Mouse (Mus musculus): Measurements from ENCODE around the gene Gm28048. TPM values are rescaled to one million over a fixed set of nuclear protein-coding genes. Genes with fewer than 3 reads are reported as not detected.
A peak's percentile ranks its signal among the peaks of the same experiment; 100 is the strongest.

Gm28048 gene
- polyA plus RNA-seq, 1 experiment from 2014 or later = 4.3 TPM

GRCm38 (mm10) chr11:22964401-22964800 is 17.5 kb downstream of the Gm28048 start:
- Histone ChIP-seq H3K9me3 (peaks cover 16% of the 10 kb centered on the region), H3K27me3 (replicated peaks; ENCODE audit: low read depth, poor library complexity, severe bottlenecking) (no peaks in the 10 kb centered on the region), H3K36me3 (replicated peaks) (peaks cover 24% of the 10 kb centered on the region), H3K4me3 (no peak overlapping the region), H3K27ac (replicated peaks) (no peak overlapping the region), H3K4me1 (0 out of 2 replicates have a peak, but pooled peaks cover 4% of the 10 kb centered on the region)
- 83% methylated on average over 4 of the region's 4 CpGs for WGBS
- DNase-seq (ENCODE audit: low spot score) = no peak

DNA sequence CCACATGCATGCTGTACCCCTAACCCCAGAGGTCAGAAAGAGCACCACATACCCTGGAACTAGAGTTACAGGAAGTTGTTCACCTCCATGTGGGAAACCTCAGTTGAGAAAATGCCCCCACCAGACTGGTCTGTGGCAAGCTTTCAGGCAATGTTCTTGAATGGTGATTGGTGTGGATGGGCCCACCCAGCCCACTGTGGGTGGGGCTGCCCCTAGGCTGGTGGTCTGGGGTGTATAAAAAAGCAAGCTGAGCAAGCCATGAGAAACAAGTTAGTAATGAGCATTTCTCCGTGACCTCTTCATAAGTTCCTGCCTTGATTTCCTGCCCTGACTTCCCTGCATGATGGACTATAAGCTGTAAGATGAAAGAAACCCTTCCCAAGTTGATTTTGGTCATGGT is 19.8 kb downstream of the Gm28048 start:
- Histone ChIP-seq H3K4me1 (0 out of 2 replicates have a peak, but pooled peaks cover 4% of the 10 kb centered on the region), H3K9me3 (peaks cover 6% of the 10 kb centered on the region), H3K27ac (replicated peaks) (no peak overlapping the region), H3K27me3 (replicated peaks; ENCODE audit: low read depth, poor library complexity, severe bottlenecking) (no peaks in the 10 kb centered on the region), H3K36me3 (replicated peaks) (peaks cover 9% of the 10 kb centered on the region), H3K4me3 (no peak overlapping the region)
- 89% methylated on average over 1 of the region's 1 CpGs for whole genome bisulfite sequencing
- DNase-seq (ENCODE audit: low spot score) = no peak

DNA sequence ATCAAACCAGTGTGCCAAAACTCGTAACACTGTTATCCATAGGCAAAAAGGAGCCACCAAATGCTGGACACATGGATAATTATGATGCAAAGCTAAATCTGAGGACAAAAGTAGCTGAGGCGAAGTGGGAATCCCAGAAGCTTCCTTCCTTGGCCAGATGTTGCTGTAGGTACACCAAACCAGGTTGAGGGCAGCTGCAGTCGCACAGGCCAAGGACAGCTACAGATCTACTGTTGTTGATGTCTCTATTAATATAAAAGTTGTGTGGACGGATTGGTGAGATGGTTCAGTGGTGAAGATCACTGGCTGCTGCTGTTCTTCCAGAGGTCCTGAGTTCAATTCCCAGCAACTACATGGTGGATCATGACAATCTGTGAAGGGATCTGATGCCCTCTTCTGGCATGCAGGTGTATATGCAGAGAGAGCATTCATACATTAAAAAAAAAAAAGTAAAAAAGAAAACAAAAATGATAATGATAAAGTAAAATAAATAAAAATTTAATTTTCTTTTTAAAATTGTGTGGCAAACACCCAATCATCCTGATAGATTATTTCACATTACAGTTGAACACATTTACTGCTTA is 24.0 kb downstream of the Gm28048 start:
- H3K27ac ChIP-seq (replicated peaks) = no peak overlapping the region
- H3K4me3 ChIP-seq = no peak overlapping the region
- WGBS = 92% methylated on average over 4 of the region's 4 CpGs
- H3K9me3 ChIP-seq = no peaks in the 10 kb centered on the region
- H3K27me3 ChIP-seq (replicated peaks; ENCODE audit: low read depth, poor library complexity, severe bottlenecking) = no peaks in the 10 kb centered on the region
- peaks cover 17% of the 10 kb centered on the region for H3K36me3 ChIP-seq (replicated peaks)
- H3K4me1 ChIP-seq = no peaks in the 10 kb centered on the region
- no peak for DNase-seq (ENCODE audit: low spot score)

GRCm38 (mm10) chr11:22956830-22957229 is 25.1 kb downstream of the Gm28048 start:
- Histone ChIP-seq H3K9me3 (no peaks in the 10 kb centered on the region), H3K4me1 (no peaks in the 10 kb centered on the region), H3K27me3 (replicated peaks; ENCODE audit: low read depth, poor library complexity, severe bottlenecking) (no peaks in the 10 kb centered on the region), H3K4me3 (no peak overlapping the region), H3K36me3 (replicated peaks) (peaks cover 18% of the 10 kb centered on the region), H3K27ac (replicated peaks) (no peak overlapping the region)
- DNase-seq (ENCODE audit: low spot score) = peak; percentile 46
- 67% methylated on average over 4 of the region's 4 CpGs for WGBS

DNA sequence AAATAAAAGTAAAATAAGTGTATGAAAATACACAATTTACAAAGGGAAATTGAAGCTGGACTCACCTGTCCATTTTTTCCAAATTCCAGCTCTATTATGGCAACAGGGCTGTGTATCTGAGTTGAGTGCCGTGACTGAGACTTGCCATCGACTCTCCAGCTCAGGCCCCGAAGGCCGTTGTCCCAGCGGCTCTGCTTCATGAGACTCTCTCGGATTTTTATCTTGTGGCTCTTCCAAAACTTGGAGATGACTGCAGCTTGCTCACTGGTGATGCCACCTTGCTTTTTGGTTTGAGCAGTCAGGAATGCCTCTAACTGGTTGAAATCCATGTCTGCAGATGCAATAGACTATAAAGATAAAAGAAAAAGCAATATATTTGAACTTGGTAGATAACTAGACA is 25.5 kb downstream of the Gm28048 start:
- H3K27me3 ChIP-seq (replicated peaks; ENCODE audit: low read depth, poor library complexity, severe bottlenecking) = no peaks in the 10 kb centered on the region
- H3K9me3 ChIP-seq = no peaks in the 10 kb centered on the region
- no peak for DNase-seq (ENCODE audit: low spot score)
- 93% methylated on average over 6 of the region's 6 CpGs for WGBS
- H3K4me1 ChIP-seq = no peaks in the 10 kb centered on the region
- H3K27ac ChIP-seq (replicated peaks) = no peak overlapping the region
- no peak overlapping the region for H3K4me3 ChIP-seq
- peaks cover 20% of the 10 kb centered on the region for H3K36me3 ChIP-seq (replicated peaks)

- Histone ChIP-seq H3K9me3 (no peaks in the 10 kb centered on the region), H3K4me3 (no peak overlapping the region), H3K27ac (replicated peaks) (no peak overlapping the region), H3K4me1 (no peaks in the 10 kb centered on the region), H3K27me3 (replicated peaks; ENCODE audit: low read depth, poor library complexity, severe bottlenecking) (no peaks in the 10 kb centered on the region), H3K36me3 (replicated peaks) (peaks cover 26% of the 10 kb centered on the region)
- 90% methylated on average over 7 of the region's 7 CpGs for WGBS
- DNase-seq (ENCODE audit: low spot score) = no peak
These were observed 29.2 kb downstream of the Gm28048 start for GRCm38 (mm10) chr11:22952668-22953067.

DNA sequence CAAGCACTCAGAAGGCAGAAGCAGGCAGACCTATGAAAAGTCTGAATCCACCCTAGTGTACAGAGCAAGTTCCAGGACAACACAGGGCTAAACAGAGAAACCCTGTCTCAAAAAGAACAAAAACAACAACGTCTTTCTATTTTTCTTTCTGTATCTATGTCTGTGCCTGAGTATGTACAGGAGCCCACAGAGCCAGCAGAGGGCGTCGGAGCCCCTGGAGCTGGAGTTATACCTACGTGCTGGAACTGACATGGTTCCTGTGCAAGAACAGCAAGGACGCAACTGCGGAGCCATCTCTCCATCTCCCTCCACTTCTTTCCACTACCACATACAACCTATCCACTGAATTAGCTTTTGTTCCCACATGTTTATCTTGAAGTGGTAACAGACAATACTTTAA is 31.8 kb downstream of the Gm28048 start:
- H3K36me3 ChIP-seq (replicated peaks) = peaks cover 17% of the 10 kb centered on the region
- 85% methylated on average over 6 of the region's 6 CpGs for WGBS
- no peak overlapping the region for H3K4me3 ChIP-seq

DNA sequence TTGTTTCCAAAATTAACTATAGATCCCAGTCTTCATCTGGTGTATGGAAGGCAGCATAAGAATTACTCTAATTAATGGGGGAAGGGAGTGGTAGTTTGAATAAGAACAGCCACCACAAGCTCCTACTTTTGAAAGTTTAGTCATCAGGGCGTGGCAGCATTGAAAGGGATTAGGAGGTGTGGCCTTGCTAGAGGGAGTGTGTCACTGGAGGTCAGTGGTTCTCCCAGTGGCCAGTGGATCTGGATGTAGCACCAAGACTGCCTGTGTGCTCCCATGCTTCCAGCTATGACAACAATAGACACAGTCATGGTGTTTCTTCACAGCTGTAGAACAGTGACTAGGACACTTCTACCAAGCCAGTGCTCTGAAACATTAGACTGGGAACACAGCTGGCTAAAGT is 32.8 kb downstream of the Gm28048 start:
- no peak overlapping the region for H3K27ac ChIP-seq (replicated peaks)
- no peaks in the 10 kb centered on the region for H3K27me3 ChIP-seq (replicated peaks; ENCODE audit: low read depth, poor library complexity, severe bottlenecking)
- H3K4me1 ChIP-seq = no peaks in the 10 kb centered on the region
- no peaks in the 10 kb centered on the region for H3K9me3 ChIP-seq
- no peak for DNase-seq (ENCODE audit: low spot score)
- 88% methylated on average over 1 of the region's 1 CpGs for WGBS
- peaks cover 13% of the 10 kb centered on the region for H3K36me3 ChIP-seq (replicated peaks)
- no peak overlapping the region for H3K4me3 ChIP-seq

More for the DNA sequence above, 31.8 kb downstream of the Gm28048 start:
- DNase-seq (ENCODE audit: low spot score) = no peak
- H3K27ac ChIP-seq (replicated peaks) = no peak overlapping the region
- no peaks in the 10 kb centered on the region for H3K27me3 ChIP-seq (replicated peaks; ENCODE audit: low read depth, poor library complexity, severe bottlenecking)
- no peaks in the 10 kb centered on the region for H3K4me1 ChIP-seq
- H3K9me3 ChIP-seq = no peaks in the 10 kb centered on the region

- H3K36me3 ChIP-seq (replicated peaks) = no peaks in the 10 kb centered on the region
- no peak overlapping the region for H3K4me3 ChIP-seq
- WGBS = 77% methylated on average over 2 of the region's 2 CpGs
- no peak for DNase-seq (ENCODE audit: low spot score)
- H3K4me1 ChIP-seq = no peaks in the 10 kb centered on the region
- no peak overlapping the region for H3K27ac ChIP-seq (replicated peaks)
- no peaks in the 10 kb centered on the region for H3K27me3 ChIP-seq (replicated peaks; ENCODE audit: low read depth, poor library complexity, severe bottlenecking)
- no peaks in the 10 kb centered on the region for H3K9me3 ChIP-seq
These were observed 42.9 kb downstream of the Gm28048 start for GRCm38 (mm10) chr11:22938983-22939382.

GRCm38 (mm10) chr11:22937716-22938316 is 44.1 kb downstream of the Gm28048 start:
- Histone ChIP-seq H3K4me1 (no peaks in the 10 kb centered on the region), H3K36me3 (replicated peaks) (no peaks in the 10 kb centered on the region), H3K27ac (replicated peaks) (no peak overlapping the region), H3K4me3 (no peak overlapping the region), H3K27me3 (replicated peaks; ENCODE audit: low read depth, poor library complexity, severe bottlenecking) (no peaks in the 10 kb centered on the region), H3K9me3 (no peaks in the 10 kb centered on the region)
- DNase-seq (ENCODE audit: low spot score) = no peak
- 94% methylated on average over 4 of the region's 4 CpGs for WGBS

- Histone ChIP-seq H3K9me3 (no peaks in the 10 kb centered on the region), H3K36me3 (replicated peaks) (no peaks in the 10 kb centered on the region), H3K27ac (replicated peaks) (no peak overlapping the region), H3K4me1 (no peaks in the 10 kb centered on the region), H3K4me3 (no peak overlapping the region), H3K27me3 (replicated peaks; ENCODE audit: low read depth, poor library complexity, severe bottlenecking) (no peaks in the 10 kb centered on the region)
- no peak for DNase-seq (ENCODE audit: low spot score)
- WGBS = 69% methylated on average over 5 of the region's 5 CpGs
These were observed 45.3 kb downstream of the Gm28048 start for GRCm38 (mm10) chr11:22936446-22937125.

GRCm38 (mm10) chr11:22932167-22932566 is 49.7 kb downstream of the Gm28048 start:
- Histone ChIP-seq H3K4me3 (no peak overlapping the region), H3K4me1 (no peaks in the 10 kb centered on the region), H3K27ac (replicated peaks) (no peak overlapping the region), H3K36me3 (replicated peaks) (no peaks in the 10 kb centered on the region; the same call in 1 of the 2 replicates), H3K27me3 (replicated peaks; ENCODE audit: low read depth, poor library complexity, severe bottlenecking) (no peaks in the 10 kb centered on the region), H3K9me3 (no peaks in the 10 kb centered on the region)
- DNase-seq (ENCODE audit: low spot score) = no peak

DNA sequence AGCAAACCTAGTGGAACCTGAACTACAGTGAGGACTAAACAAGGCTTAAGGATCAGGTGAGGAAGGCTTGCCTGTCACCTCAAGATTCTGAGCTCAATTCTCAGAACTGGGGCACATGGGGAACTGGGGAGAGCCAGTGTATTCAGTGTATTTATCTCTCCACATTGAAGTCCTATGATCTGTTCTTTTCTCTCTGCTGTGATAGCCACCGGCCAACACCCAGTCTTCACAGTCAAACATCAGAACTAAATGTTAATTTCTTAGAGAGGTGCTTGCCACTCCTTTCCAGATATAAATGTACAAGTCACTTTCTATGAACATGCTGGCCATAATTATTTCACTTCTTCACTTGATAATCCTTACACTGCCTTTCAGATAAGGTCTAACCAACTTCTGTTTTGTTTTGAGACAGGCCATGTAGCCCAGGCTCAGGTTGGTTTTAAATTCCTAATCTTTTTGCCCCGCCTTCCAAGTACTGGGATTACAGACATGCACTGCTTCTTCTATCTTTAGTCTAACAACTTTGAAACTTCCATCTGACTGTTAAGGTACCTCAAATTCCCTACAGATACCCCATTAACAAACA is 50.5 kb downstream of the Gm28048 start:
- Histone ChIP-seq H3K9me3 (no peaks in the 10 kb centered on the region), H3K4me3 (no peak overlapping the region), H3K36me3 (replicated peaks) (no peaks in the 10 kb centered on the region; the same call in 1 of the 2 replicates), H3K27me3 (replicated peaks; ENCODE audit: low read depth, poor library complexity, severe bottlenecking) (no peaks in the 10 kb centered on the region), H3K27ac (replicated peaks) (no peak overlapping the region), H3K4me1 (no peaks in the 10 kb centered on the region)
- DNase-seq (ENCODE audit: low spot score) = no peak
- WGBS = 92% methylated on average over 2 of the region's 2 CpGs

Data from embryonic facial prominence, embryonic 10.5 days (tissue).